Mouse (Mus musculus): ENCODE data around the gene Tctex1d4.

DNA sequence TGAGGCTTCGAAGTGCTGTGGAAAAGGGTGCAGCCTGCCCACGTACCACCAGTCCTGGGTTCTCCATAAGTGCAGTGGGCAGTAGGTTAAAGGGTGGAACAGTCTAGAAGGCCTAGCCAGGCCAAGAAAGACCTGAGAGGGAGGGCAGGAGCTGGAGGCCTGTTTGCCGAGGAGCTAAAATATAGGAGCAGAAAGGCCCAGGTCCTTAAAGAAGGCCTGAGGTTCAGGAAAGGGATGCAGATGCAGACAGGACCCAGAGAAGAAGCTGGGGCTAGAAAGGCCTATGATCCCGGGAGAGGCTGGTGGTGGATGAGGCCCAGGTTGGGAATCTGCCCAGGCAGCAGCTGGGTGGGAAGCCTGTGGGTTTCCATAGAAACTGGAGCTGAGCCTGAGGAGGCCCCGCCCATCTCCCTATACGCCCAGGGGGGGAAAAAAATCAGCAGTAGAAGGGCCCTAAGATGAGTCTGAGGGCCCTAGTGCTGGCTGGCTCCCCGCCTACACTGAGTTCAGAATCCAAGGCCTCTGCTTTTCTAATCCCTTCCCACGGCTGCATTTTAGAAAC, 1.2 kb upstream of the Tctex1d4 start, which contains the start of gene Btbd19:
- TF ChIP-seq CTCF (IDR thresholded peaks at IDR 0.05; ENCODE audit: low read depth), result no peak
- TF ChIP-seq EP300 (optimal IDR thresholded peaks at IDR 0.05), result no peak

All from stomach, postnatal 0 days (tissue).